Mouse (Mus musculus) embryonic facial prominence, embryonic 14.5 days (tissue): Measurements from ENCODE around the gene Tsc1. TPM values are rescaled to one million over a fixed set of nuclear protein-coding genes. Genes with fewer than 3 reads are reported as not detected.
A peak's percentile ranks its signal among the peaks of the same experiment; 100 is the strongest.

ENCODE experiments used
- ATAC-seq: fragments of 200-750 bp; cut with Nextera tagmentation; 2 replicates; pipeline ENCODE4 v1.8.0; 2017; ENCODE audit warnings: low read depth, moderate number of reproducible peaks, moderate TSS enrichment
- DNase-seq: peaks from one replicate; pipeline ENCODE4 v3.0.0-alpha.2; 2015; ENCODE audit warnings: low spot score
- H3K27ac ChIP-seq: fragments of 300-500 bp; sonication (generic); replicated peaks from 2 replicates; pipeline ENCODE4 v1.5.1; 2014; ENCODE audit warnings: low read depth, mild to moderate bottlenecking, low read length, moderate library complexity
- H3K27me3 ChIP-seq: fragments of 300-500 bp; sonication (generic); replicated peaks from 2 replicates; pipeline ENCODE4 v1.6.1; 2014; ENCODE audit warnings: low read length; ENCODE audit not compliant: control insufficient read depth, insufficient read depth
- H3K36me3 ChIP-seq: fragments of 300-500 bp; sonication (generic); 2 replicates; pipeline ENCODE4 v1.6.1; 2014; ENCODE audit warnings: low read length, mixed read lengths; ENCODE audit not compliant: control insufficient read depth, insufficient read depth
- H3K4me1 ChIP-seq: fragments of 300-500 bp; sonication (generic); 2 replicates; pipeline ENCODE4 v1.6.1; 2014; ENCODE audit warnings: antibody characterized with exemption, low read length; ENCODE audit not compliant: control insufficient read depth, insufficient read depth
- H3K4me2 ChIP-seq: fragments of 300-500 bp; sonication (generic); 2 replicates; pipeline ENCODE4 v1.6.1; 2014; ENCODE audit warnings: low read depth, mild to moderate bottlenecking, low read length, moderate library complexity, mixed read lengths
- H3K4me3 ChIP-seq: fragments of 300-500 bp; sonication (generic); 2 replicates; pipeline ENCODE4 v1.5.1; 2014; ENCODE audit warnings: low read depth, mild to moderate bottlenecking, low read length
- H3K9ac ChIP-seq: fragments of 300-500 bp; sonication (generic); 2 replicates; pipeline ENCODE4 v1.6.1; 2014; ENCODE audit warnings: low read depth, mild to moderate bottlenecking, low read length, moderate library complexity, mixed read lengths
- H3K9me3 ChIP-seq: fragments of 300-500 bp; sonication (generic); 2 replicates; pipeline ENCODE4 v1.6.1; 2016; ENCODE audit warnings: low read length; ENCODE audit not compliant: control insufficient read depth
- WGBS: fragments of 180-500 bp; shearing (Covaris S2); extraction: QIAGEN DNeasy Blood & Tissue Kit; methylation state at CpG from one replicate; pipeline ENCODE4 v1.1.7; 2014; 5-methylcytosine and 5-hydroxymethylcytosine counted together
- polyA plus RNA-seq: library from polyadenylated mRNA; unstranded; fragments of >200 nt; fragmentation: Nextera tagmentation; extraction: Ambion mirVana; gene quantifications from 2 replicates; pipeline ENCODE4 v1.2.1, GENCODE M21; 2014

Tsc1 gene
- polyA plus RNA-seq, 1 experiment from 2014 or later = 15.3 TPM

- H3K27me3 ChIP-seq = no peaks in the 10 kb centered on the region
- H3K27ac ChIP-seq = no peak overlapping the region
- no peaks in the 10 kb centered on the region for H3K4me1 ChIP-seq
- H3K9ac ChIP-seq = no peak overlapping the region
- H3K4me2 ChIP-seq = no peak overlapping the region
- ATAC-seq = no peak
- 83% methylated on average over 7 of the region's 7 CpGs for WGBS
- no peak overlapping the region for H3K4me3 ChIP-seq
- H3K36me3 ChIP-seq = peaks cover 68% of the 10 kb centered on the region
- H3K9me3 ChIP-seq = no peaks in the 10 kb centered on the region
- no peak for DNase-seq
Observed at GRCm38 (mm10) chr2:28685895-28686294, 44.9 kb downstream of the Tsc1 start.

- WGBS = 43% methylated on average over 3 of the region's 3 CpGs
- Histone ChIP-seq H3K4me2 (no peak overlapping the region), H3K9ac (no peak overlapping the region), H3K36me3 (peaks cover 42% of the 10 kb centered on the region), H3K4me1 (no peaks in the 10 kb centered on the region), H3K27ac (no peak overlapping the region), H3K9me3 (no peaks in the 10 kb centered on the region), H3K27me3 (no peaks in the 10 kb centered on the region), H3K4me3 (no peak overlapping the region)
- ATAC-seq (0 out of 2 replicates have a peak, but pooled peaks have one; percentile 53), DNase-seq (peak; percentile 45)
Observed at GRCm38 (mm10) chr2:28688431-28688830, 47.4 kb downstream of the Tsc1 start.

- Histone ChIP-seq H3K9ac (no peak overlapping the region), H3K36me3 (peaks cover 2% of the 10 kb centered on the region; the same call in 1 of the 2 replicates), H3K27ac (no peak overlapping the region), H3K4me3 (no peak overlapping the region), H3K4me1 (no peaks in the 10 kb centered on the region), H3K9me3 (no peaks in the 10 kb centered on the region), H3K4me2 (no peak overlapping the region), H3K27me3 (no peaks in the 10 kb centered on the region)
- ATAC-seq = no peak
- WGBS = 76% methylated on average over 9 of the region's 9 CpGs
- no peak for DNase-seq
Observed at GRCm38 (mm10) chr2:28692692-28693091, 51.7 kb downstream of the Tsc1 start.

- H3K4me2 ChIP-seq = no peak overlapping the region
- DNase-seq = no peak
Observed at GRCm38 (mm10) chr2:28698566-28698965, 57.5 kb downstream of the Tsc1 start.

GRCm38 (mm10) chr2:28699361-28700335 lies 58.6 kb downstream of the Tsc1 start, which contains the start of the genes Spaca9 and Ak8:
Spaca9 (minus strand) TSS chr2:28699727.
Ak8 (plus strand) TSS chr2:28700164.
- H3K4me1 ChIP-seq = peaks cover 9% of the 10 kb centered on the region
- peak; percentile 90 for DNase-seq
- ATAC-seq = peak; percentile 90
- no peaks in the 10 kb centered on the region for H3K9me3 ChIP-seq
- peak within 1 kb of the TSS; percentile 69 for H3K27ac ChIP-seq
- peak within 1 kb of the TSS; percentile 95 for H3K4me2 ChIP-seq
- H3K36me3 ChIP-seq = no peaks in the 10 kb centered on the region
- no peaks in the 10 kb centered on the region for H3K27me3 ChIP-seq
- H3K9ac ChIP-seq = peak within 1 kb of the TSS; percentile 75
- peak within 1 kb of the TSS; percentile 64 for H3K4me3 ChIP-seq
- WGBS = 2% methylated on average over 49 of the region's 53 CpGs

More at GRCm38 (mm10) chr2:28698566-28698965, 57.5 kb downstream of the Tsc1 start:
- Histone ChIP-seq H3K9me3 (no peaks in the 10 kb centered on the region), H3K9ac (no peak overlapping the region), H3K4me1 (peaks cover 9% of the 10 kb centered on the region), H3K27ac (no peak overlapping the region), H3K36me3 (no peaks in the 10 kb centered on the region), H3K4me3 (no peak overlapping the region), H3K27me3 (no peaks in the 10 kb centered on the region)
- no peak for ATAC-seq
- WGBS = 66% methylated on average over 5 of the region's 5 CpGs

- DNase-seq (no peak), ATAC-seq (no peak)
- WGBS = 67% methylated on average over 8 of the region's 8 CpGs
Observed at GRCm38 (mm10) chr2:28701646-28702262, 60.7 kb downstream of the Tsc1 start.

GRCm38 (mm10) chr2:28706106-28706636 lies 65.1 kb downstream of the Tsc1 start:
- Histone ChIP-seq H3K9me3 (no peaks in the 10 kb centered on the region), H3K4me2 (no peak overlapping the region), H3K4me3 (no peak overlapping the region), H3K9ac (no peak overlapping the region), H3K4me1 (no peaks in the 10 kb centered on the region), H3K27me3 (no peaks in the 10 kb centered on the region), H3K27ac (no peak overlapping the region), H3K36me3 (no peaks in the 10 kb centered on the region)
- no peak for DNase-seq
- 49% methylated on average over 8 of the region's 8 CpGs for WGBS
- no peak for ATAC-seq

More at GRCm38 (mm10) chr2:28701646-28702262, 60.7 kb downstream of the Tsc1 start:
- no peaks in the 10 kb centered on the region for H3K36me3 ChIP-seq
- peaks cover 9% of the 10 kb centered on the region for H3K4me1 ChIP-seq
- H3K4me3 ChIP-seq = no peak overlapping the region
- H3K27ac ChIP-seq = no peak overlapping the region
- H3K9ac ChIP-seq = no peak overlapping the region
- no peaks in the 10 kb centered on the region for H3K9me3 ChIP-seq
- H3K4me2 ChIP-seq = no peak overlapping the region
- no peaks in the 10 kb centered on the region for H3K27me3 ChIP-seq

GRCm38 (mm10) chr2:28706787-28707186 lies 65.8 kb downstream of the Tsc1 start:
- ATAC-seq (no peak), DNase-seq (no peak)
- H3K4me1 ChIP-seq = no peaks in the 10 kb centered on the region
- no peak overlapping the region for H3K27ac ChIP-seq
- H3K36me3 ChIP-seq = no peaks in the 10 kb centered on the region
- no peak overlapping the region for H3K4me2 ChIP-seq
- H3K27me3 ChIP-seq = no peaks in the 10 kb centered on the region
- 47% methylated on average over 6 of the region's 6 CpGs for WGBS
- H3K4me3 ChIP-seq = no peak overlapping the region
- no peaks in the 10 kb centered on the region for H3K9me3 ChIP-seq
- H3K9ac ChIP-seq = no peak overlapping the region
